Mouse (Mus musculus) liver, embryonic 16.5 days (tissue): Measurements from ENCODE around the gene Traf7. TPM values are rescaled to one million over a fixed set of nuclear protein-coding genes. Genes with fewer than 3 reads are reported as not detected.

Source experiments
- ATAC-seq: fragments of 200-750 bp; cut with Nextera tagmentation; 2 replicates; pipeline ENCODE4 v1.8.0; 2017; ENCODE audit warnings: low read depth, mild to moderate bottlenecking, moderate number of reproducible peaks, moderate library complexity
- H3K27ac ChIP-seq: fragments of 300-500 bp; sonication (generic); 2 replicates; pipeline ENCODE4 v1.5.1; 2014; ENCODE audit warnings: mild to moderate bottlenecking, low read length
- H3K27me3 ChIP-seq: fragments of 300-500 bp; sonication (generic); 2 replicates; pipeline ENCODE4 v1.6.1; 2014; ENCODE audit warnings: low read depth, low read length, mixed read lengths; ENCODE audit not compliant: control insufficient read depth, insufficient read depth
- H3K36me3 ChIP-seq: fragments of 300-500 bp; sonication (generic); 2 replicates; pipeline ENCODE4 v1.6.1; 2014; ENCODE audit warnings: mild to moderate bottlenecking; ENCODE audit not compliant: control insufficient read depth, insufficient read depth
- H3K4me1 ChIP-seq: fragments of 300-500 bp; sonication (generic); 2 replicates; pipeline ENCODE4 v1.6.1; 2014; ENCODE audit warnings: low read depth, low read length, mixed read lengths; ENCODE audit not compliant: control insufficient read depth
- H3K4me2 ChIP-seq: fragments of 300-500 bp; sonication (generic); 2 replicates; pipeline ENCODE4 v1.6.1; 2014; ENCODE audit warnings: low read depth, low read length, mixed read lengths
- H3K4me3 ChIP-seq: fragments of 300-500 bp; sonication (generic); 2 replicates; pipeline ENCODE4 v1.5.1; 2014; ENCODE audit warnings: low read depth, mild to moderate bottlenecking, low read length
- H3K9ac ChIP-seq: fragments of 300-500 bp; sonication (generic); 2 replicates; pipeline ENCODE4 v1.6.1; 2014; ENCODE audit warnings: low read depth, low read length
- H3K9me3 ChIP-seq: fragments of 300-500 bp; sonication (generic); replicated peaks from 2 replicates; pipeline ENCODE4 v1.6.1; 2016; ENCODE audit warnings: low read length; ENCODE audit not compliant: control insufficient read depth
- WGBS: fragments of 180-500 bp; shearing (Covaris S2); extraction: QIAGEN DNeasy Blood & Tissue Kit; methylation state at CpG from one replicate; pipeline ENCODE4 v1.1.7; 2014; ENCODE audit not compliant: insufficient replicate concordance; 5-methylcytosine and 5-hydroxymethylcytosine counted together
- polyA plus RNA-seq: library from polyadenylated mRNA; unstranded; fragments of >200 nt; fragmentation: Nextera tagmentation; extraction: Ambion mirVana; gene quantifications from 2 replicates; pipeline ENCODE4 v1.2.1, GENCODE M21; 2015

Traf7 gene
- polyA plus RNA-seq, 1 experiment from 2014 or later: 29.6 TPM

DNA sequence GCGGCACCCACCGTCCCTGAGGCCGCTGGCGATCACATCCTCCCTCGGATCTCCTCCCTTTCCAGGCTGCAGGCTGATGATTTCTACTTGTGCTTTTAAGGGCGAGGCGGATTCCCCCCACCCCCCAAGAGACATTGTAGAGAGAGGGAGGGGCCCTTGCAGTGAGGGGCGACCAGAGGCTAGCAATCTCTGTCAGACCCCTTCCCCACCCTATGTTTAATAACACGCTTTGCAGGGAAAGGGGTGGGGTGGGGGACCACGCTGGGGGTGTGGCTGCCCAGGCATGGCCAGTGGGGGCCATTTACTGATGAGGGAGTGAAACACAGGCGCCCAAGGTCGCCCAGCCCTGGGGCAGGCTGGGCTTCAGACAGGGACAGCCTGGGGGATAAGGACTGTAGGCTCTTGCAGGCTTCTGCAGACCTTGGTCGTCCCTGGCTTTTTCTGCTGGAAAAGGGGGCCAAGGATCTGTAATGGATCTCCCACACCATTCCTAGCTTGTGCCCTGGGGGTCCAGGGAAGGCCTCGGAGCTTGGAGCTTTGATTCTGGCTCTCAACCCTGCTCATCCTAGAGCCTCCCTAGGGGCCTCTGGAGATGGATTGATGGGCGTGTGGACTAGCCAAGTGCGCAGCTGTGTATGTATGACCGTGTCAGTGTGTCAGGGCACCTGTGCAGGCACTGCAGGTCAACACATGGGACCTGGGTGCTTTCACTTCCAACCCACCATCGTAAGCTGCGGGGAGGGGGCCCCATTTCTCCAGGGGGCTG lies 38.3 kb downstream of the Traf7 start:
- peaks cover 47% of the 10 kb centered on the region for H3K27me3 ChIP-seq
- H3K4me1 ChIP-seq: peaks cover 5% of the 10 kb centered on the region
- H3K9ac ChIP-seq: no peak overlapping the region
- H3K4me2 ChIP-seq: peak overlapping the region; percentile 74
- no peak for ATAC-seq
- 24% methylated on average over 19 of the region's 19 CpGs for WGBS
- no peaks in the 10 kb centered on the region for H3K9me3 ChIP-seq
- no peaks in the 10 kb centered on the region for H3K36me3 ChIP-seq
- H3K27ac ChIP-seq: no peak overlapping the region
- peak overlapping the region; percentile 57 for H3K4me3 ChIP-seq

DNA sequence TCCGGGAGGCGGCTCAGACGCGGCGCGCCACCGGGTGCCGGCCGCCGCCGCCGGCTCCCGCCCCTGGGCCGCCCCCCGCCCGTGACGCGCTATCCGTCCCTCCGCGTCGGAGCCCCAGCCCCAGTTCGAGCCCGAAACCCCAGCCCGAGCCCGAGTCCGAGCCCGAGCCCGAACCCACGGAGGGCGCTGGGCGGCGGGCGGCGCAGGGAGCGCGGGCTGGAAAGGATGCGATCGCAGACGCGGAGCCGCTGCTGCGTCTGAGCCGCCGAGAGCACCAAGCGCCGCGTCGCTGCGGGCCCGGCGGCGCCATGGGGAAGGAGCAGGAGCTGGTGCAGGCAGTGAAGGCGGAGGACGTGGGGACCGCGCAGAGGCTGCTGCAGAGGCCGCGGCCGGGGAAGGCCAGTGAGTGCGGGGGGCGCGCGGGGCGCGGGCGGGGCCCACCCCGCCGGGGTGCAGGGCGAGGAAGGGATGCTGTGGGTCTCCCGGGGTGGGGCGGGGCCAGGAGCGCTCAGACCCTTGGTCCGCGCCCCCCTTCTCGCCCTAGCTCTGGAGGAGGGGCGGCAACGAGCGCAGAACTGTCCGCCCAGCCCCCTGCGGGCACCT lies 39.0 kb downstream of the Traf7 start:
- H3K27ac ChIP-seq: no peak overlapping the region
- ATAC-seq: no peak
- peak overlapping the region; percentile 57 for H3K4me3 ChIP-seq
- peaks cover 47% of the 10 kb centered on the region for H3K27me3 ChIP-seq
- WGBS: under 1% methylated on average over 56 of the region's 81 CpGs
- no peaks in the 10 kb centered on the region for H3K36me3 ChIP-seq
- H3K4me1 ChIP-seq: peaks cover 5% of the 10 kb centered on the region
- peak overlapping the region; percentile 74 for H3K4me2 ChIP-seq
- H3K9ac ChIP-seq: peak overlapping the region; percentile 26; the same call in 1 of the 2 replicates
- H3K9me3 ChIP-seq: no peaks in the 10 kb centered on the region

DNA sequence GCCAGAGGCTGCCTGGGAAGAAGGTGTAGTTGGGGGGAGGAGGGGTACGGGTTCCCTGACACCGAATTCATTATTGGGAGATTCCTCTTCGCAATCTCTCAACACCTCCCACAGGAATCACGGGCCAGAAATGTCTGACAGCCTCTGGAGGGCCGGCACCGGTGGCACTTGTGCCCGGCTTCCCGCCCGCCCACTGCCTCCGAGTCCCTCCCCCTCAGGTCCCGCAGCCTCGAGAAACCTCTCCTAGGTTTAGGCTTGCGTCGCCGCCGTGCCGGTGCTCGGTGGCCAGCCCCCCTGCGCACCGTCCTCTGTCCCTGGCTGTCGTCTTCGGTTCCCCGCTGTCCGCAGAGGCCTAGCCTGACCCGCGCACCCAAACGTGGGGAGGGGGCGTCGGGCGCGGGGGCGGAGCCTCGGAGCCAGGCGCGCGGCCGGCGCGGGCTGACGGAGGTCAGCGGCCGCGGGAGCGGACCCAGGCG lies 39.5 kb downstream of the Traf7 start, which contains the start of gene Caskin1:
TSS of gene Caskin1 (plus strand) at position 416 of the 476 bp plus-strand sequence.
- under 1% methylated on average over 45 of the region's 45 CpGs for WGBS
- H3K27ac ChIP-seq: no peak within 1 kb of the TSS
- peak within 1 kb of the TSS; percentile 74 for H3K4me2 ChIP-seq
- peaks cover 5% of the 10 kb centered on the region for H3K4me1 ChIP-seq
- no peaks in the 10 kb centered on the region for H3K9me3 ChIP-seq
- peaks cover 47% of the 10 kb centered on the region for H3K27me3 ChIP-seq
- peak within 1 kb of the TSS; percentile 26; the same call in 1 of the 2 replicates for H3K9ac ChIP-seq
- H3K4me3 ChIP-seq: peak within 1 kb of the TSS; percentile 57
- no peak for ATAC-seq
- H3K36me3 ChIP-seq: no peaks in the 10 kb centered on the region

GRCm38 (mm10) chr17:24485090-24485860 lies 42.5 kb downstream of the Traf7 start:
- Histone ChIP-seq H3K4me2 (no peak overlapping the region), H3K4me3 (no peak overlapping the region), H3K4me1 (peaks cover 5% of the 10 kb centered on the region), H3K36me3 (no peaks in the 10 kb centered on the region), H3K27ac (no peak overlapping the region), H3K9me3 (no peaks in the 10 kb centered on the region), H3K9ac (no peak overlapping the region), H3K27me3 (peaks cover 40% of the 10 kb centered on the region)
- 39% methylated on average over 11 of the region's 11 CpGs for WGBS
- ATAC-seq: no peak

GRCm38 (mm10) chr17:24483495-24483894 lies 44.2 kb downstream of the Traf7 start:
- no peaks in the 10 kb centered on the region for H3K9me3 ChIP-seq
- no peak overlapping the region for H3K4me2 ChIP-seq
- no peak overlapping the region for H3K4me3 ChIP-seq
- peaks cover 6% of the 10 kb centered on the region for H3K4me1 ChIP-seq
- peaks cover 23% of the 10 kb centered on the region for H3K27me3 ChIP-seq
- no peak overlapping the region for H3K9ac ChIP-seq
- no peak for ATAC-seq
- H3K36me3 ChIP-seq: no peaks in the 10 kb centered on the region
- no peak overlapping the region for H3K27ac ChIP-seq
- WGBS: 71% methylated on average over 3 of the region's 3 CpGs

GRCm38 (mm10) chr17:24481027-24481815 lies 46.5 kb downstream of the Traf7 start:
- no peak overlapping the region for H3K9ac ChIP-seq
- 85% methylated on average over 20 of the region's 20 CpGs for WGBS
- no peak overlapping the region for H3K4me2 ChIP-seq
- ATAC-seq: no peak
- peaks cover 3% of the 10 kb centered on the region; the same call in 1 of the 2 replicates for H3K27me3 ChIP-seq
- peaks cover 12% of the 10 kb centered on the region for H3K36me3 ChIP-seq
- H3K9me3 ChIP-seq: no peaks in the 10 kb centered on the region
- no peak overlapping the region for H3K4me3 ChIP-seq
- H3K4me1 ChIP-seq: peaks cover 14% of the 10 kb centered on the region
- no peak overlapping the region for H3K27ac ChIP-seq

DNA sequence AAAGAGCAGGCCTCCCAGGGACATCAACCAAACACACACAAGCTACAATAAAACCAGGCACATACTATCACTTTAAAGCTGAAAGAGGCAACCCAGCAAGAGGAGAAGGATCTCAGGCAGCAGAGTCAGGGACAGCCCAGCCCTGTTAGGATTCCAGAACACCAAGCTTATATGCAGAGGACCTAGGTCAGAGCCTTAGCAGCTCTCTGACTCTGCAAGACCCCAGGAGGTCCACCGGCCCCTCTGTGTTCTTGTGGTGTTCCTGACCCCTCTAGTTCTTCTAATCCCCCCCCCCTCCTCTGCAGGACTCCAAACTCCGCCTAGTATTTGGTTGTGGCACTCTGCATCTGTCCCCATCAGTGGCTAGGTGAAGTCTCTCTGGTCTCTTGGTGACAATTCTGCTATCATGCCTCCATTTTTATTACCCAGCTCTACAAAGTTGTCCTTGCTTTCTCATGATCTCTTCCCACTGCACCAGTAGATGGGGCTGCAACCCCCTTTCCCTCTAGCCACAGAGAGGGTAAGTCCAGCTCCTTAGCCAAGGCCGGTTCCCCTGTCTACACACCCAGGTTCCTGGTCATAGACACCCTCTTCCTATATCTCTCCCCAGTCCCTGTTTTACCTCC lies 47.4 kb downstream of the Traf7 start:
- ATAC-seq: no peak
- Histone ChIP-seq H3K27ac (no peak overlapping the region), H3K9me3 (no peaks in the 10 kb centered on the region), H3K4me3 (no peak overlapping the region), H3K36me3 (peaks cover 21% of the 10 kb centered on the region), H3K4me1 (peaks cover 14% of the 10 kb centered on the region), H3K9ac (peak overlapping the region; percentile 4; the same call in 1 of the 2 replicates), H3K4me2 (no peak overlapping the region), H3K27me3 (no peaks in the 10 kb centered on the region; the same call in 1 of the 2 replicates)
- WGBS: 42% methylated on average over 3 of the region's 3 CpGs

- no peak overlapping the region for H3K9ac ChIP-seq
- no peak for ATAC-seq
- H3K4me2 ChIP-seq: peak overlapping the region; percentile 75
- H3K36me3 ChIP-seq: peaks cover 25% of the 10 kb centered on the region
- peaks cover 14% of the 10 kb centered on the region for H3K4me1 ChIP-seq
- no peaks in the 10 kb centered on the region for H3K9me3 ChIP-seq
- H3K4me3 ChIP-seq: peak overlapping the region; percentile 74
- H3K27ac ChIP-seq: no peak overlapping the region
- no peaks in the 10 kb centered on the region for H3K27me3 ChIP-seq
- WGBS: 12% methylated on average over 1 of the region's 1 CpGs
Measured at GRCm38 (mm10) chr17:24479431-24479830, 48.3 kb downstream of the Traf7 start.
